Mouse (Mus musculus) mature B cell (primary cell): ENCODE data around the gene Rpl3l.
"Not testable (repeated sequence)": the region's sequence is repeated elsewhere in the genome, so short reads cannot be mapped to it uniquely, and the experiment has no call there.

ENCODE experiments used
- in situ Hi-C: fragments of 300-500 bp; cut with MboI; formaldehyde crosslinking; loops from 2 replicates; pipeline ENCODE4 v1.14.3; 2019

The Rpl3l gene

GRCm38 (mm10) chr17:24719494-24720222 lies 8.0 kb upstream of the Rpl3l start:
- in situ Hi-C loops, result no loop called here

DNA sequence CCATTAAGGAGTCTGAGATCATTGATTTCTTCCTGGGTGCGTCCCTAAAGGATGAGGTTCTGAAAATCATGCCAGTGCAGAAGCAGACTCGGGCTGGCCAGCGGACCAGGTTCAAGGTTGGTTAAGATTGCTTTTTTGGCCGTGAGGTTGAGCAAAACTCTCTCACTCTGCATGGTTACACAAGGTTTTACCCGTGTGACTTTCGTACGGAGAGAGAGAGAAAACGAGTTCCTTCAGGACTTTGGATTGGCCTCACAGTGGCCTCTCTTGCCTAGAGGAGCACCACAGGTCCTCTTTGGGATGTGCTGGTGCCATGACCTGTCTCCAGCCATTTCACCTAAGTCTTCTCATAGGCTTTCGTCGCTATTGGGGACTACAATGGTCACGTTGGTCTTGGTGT lies 7.0 kb upstream of the Rpl3l start:
- in situ Hi-C loops, result not testable (repeated sequence)

GRCm38 (mm10) chr17:24721383-24721955 lies 6.2 kb upstream of the Rpl3l start:
- in situ Hi-C loops, result not testable (repeated sequence)

DNA sequence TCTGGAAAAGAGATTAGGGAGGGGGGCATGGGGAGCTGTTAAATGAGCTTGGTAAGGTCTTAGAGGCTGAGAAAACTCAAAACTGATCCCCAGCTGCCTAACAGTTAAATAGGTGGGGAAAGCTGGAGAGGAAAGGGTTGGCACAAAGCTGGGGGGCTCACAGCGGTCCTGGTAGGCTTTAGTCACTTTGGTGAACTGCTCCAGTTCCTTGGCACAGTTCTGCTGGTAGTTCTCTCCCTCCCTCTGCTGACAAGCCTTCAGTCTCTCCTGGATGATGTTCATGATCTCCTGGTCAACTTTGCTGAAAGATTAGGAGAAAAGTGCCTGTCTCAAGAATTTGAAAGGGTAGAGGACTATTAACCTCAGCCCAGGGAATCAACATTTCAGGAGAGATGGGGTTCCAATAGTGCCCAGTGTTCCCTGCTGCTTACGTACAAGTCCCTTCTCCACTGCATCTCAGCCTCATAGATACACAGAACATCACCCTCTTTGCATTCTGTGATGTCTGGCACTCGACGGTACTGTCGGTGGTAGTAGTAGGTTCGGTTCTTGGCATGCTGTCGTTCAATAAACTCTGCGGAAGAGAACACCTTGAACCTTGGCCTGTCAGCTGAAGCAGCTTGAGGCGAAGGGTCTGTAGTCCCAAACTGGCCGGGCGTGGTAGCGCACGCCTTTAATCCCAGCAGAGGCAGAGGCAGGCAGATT lies 5.2 kb upstream of the Rpl3l start:
- in situ Hi-C loops, result no loop called here

DNA sequence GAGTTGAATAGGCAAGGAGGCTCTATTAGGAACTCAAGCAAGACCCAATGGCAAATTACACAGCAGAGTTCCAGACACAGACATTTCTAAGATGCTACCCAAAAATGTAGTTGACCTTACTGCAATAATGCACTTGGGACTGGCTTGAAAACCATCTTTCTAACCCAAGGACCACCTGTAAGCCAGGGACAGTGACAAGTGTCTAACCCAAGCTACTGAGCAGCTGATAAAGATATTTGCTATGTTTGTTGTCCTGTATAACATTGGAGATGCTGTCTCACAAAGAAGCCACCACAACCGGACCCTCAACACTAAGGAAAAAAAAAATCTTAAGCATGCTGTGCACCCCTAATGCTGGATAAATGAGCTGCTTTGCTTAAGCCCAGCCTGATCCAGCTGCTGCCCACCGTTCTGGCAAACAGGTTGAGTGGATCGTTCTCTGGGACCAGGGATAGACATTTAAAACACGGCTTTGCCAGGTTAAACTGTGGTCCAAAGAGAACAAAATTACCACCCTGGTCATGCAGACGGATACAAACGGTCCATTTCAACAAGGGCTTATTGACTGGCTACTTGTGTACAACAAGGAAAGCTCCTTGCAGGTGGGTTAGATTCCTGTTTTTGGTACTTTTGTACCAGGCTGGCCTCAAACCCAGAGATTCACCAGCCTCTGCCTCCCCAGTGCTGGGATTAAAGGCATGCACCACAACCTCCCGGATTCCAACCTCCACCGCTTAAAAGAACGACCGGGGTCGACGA lies 4.3 kb upstream of the Rpl3l start:
- in situ Hi-C loops, result no loop called here

GRCm38 (mm10) chr17:24723881-24724180 lies 3.8 kb upstream of the Rpl3l start:
- in situ Hi-C loops, result no loop called here

GRCm38 (mm10) chr17:24724184-24724583 lies 3.4 kb upstream of the Rpl3l start, which contains the start of gene Ndufb10:
Gene Ndufb10 (minus strand): TSS chr17:24724478.
- in situ Hi-C loops, result no loop called here

DNA sequence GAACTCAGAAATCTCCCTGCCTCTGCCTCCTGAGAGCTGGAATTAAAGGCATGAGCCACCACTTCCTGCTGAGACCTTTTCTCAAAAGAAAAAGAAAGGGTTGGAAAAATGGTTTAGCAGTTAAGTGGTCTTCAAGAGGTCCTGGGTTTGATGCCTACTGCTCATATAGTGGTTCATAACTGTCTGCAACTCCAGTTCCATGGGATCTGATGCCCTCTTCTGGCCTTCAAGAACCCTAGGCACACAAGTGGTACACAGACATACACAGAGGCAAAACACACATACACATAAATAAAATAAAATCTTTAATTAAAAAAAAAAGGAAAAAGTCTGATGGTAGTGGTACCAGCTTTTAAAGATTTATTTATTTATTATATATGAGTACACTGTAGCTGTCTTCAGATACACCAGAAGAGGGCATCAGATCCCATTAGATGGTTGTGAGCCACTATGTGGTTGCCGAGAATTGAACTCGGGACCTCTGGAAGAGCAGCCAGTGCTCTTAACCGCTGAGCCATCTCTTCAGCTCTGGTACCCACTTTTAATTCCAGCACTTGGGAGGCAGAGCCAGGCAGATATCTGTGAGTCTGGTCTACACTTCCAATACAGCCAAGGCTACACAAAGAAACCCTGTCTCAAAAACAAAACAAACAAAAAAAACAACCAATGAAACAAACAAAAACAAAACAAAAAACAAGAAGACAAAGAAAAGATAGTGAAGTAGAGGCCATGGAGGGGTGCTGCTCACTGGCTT lies 1.8 kb upstream of the Rpl3l start:
- in situ Hi-C loops, result no loop called here

GRCm38 (mm10) chr17:24728184-24728583 lies 564 bp downstream of the Rpl3l start:
- in situ Hi-C loops, result no loop called here

- in situ Hi-C loops, result no loop called here
These were observed 1.4 kb downstream of the Rpl3l start for GRCm38 (mm10) chr17:24729067-24729466.

DNA sequence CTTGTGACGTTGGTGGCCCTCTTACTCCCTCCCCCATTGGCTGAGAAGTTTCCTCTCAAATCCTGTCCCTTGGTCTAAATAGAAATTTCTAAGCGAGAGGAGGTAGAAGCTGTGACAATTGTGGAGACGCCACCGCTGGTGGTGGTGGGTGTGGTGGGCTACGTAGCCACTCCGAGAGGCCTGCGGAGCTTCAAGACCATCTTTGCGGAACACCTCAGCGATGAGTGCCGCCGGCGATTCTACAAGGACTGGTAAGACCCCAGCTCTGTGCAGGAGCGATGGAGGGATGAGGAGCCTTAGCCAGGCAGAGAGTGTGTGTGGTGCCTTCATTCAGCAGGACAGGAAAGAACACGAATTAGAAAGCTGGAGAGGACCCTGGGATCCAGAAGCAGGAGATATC lies 3.2 kb downstream of the Rpl3l start:
- in situ Hi-C loops, result no loop called here

DNA sequence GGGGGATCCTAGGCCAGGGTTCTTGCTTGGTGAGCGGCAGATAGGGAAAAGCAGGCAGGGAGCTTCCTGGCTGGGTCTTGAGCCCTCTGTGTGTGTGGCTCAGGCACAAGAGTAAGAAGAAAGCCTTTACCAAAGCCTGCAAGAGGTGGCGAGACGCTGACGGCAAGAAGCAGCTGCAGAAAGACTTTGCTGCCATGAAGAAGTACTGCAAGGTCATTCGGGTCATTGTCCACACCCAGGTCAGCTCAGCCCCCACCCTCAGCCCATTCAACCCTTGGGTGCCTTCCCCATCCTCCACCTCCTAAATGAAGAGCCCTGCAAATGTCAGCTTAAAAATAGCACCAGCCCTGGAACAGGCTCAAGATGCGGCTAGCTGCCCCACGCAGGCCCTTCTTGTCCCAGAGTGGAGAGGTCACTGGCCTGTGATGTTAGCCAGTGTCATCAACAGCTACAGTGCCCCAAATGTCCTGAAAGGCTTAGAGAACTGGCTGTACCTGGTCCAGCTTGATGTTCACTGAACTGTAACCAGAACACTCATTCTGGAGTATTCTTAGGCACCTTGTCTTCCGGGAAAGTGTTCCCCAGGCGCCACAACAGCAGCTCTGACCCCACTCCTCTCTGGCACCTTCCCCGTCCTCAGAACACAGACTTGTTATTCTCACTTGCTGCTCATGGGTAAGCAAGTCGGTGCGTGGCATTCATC lies 4.8 kb downstream of the Rpl3l start:
- in situ Hi-C loops, result no loop called here

- in situ Hi-C loops, result no loop called here
These were observed 5.9 kb downstream of the Rpl3l start for GRCm38 (mm10) chr17:24733434-24734050.

GRCm38 (mm10) chr17:24734513-24734912 lies 6.9 kb downstream of the Rpl3l start:
- in situ Hi-C loops, result no loop called here

DNA sequence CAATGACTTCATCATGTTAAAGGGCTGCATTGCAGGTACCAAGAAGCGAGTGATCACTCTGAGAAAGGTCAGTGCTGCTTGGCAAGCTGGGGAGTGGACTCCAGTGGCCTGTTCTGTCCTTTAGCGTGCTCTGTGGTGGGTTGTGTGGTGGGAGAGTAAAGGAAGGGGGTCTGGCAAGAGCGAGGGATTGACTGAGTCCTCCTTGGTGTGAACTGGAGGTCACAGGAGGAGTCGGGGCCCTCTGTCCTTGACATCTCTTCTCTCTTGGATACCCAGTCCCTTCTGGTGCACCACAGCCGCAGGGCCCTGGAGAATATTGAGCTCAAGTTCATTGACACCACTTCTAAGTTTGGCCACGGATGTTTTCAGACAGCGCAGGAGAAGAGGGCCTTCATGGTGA lies 7.8 kb downstream of the Rpl3l start:
- in situ Hi-C loops, result no loop called here

GRCm38 (mm10) chr17:24736330-24737051 lies 8.9 kb downstream of the Rpl3l start, which contains the start of gene Msrb1:
Gene Msrb1 (plus strand): TSS chr17:24736642.
- in situ Hi-C loops, result no loop called here

DNA sequence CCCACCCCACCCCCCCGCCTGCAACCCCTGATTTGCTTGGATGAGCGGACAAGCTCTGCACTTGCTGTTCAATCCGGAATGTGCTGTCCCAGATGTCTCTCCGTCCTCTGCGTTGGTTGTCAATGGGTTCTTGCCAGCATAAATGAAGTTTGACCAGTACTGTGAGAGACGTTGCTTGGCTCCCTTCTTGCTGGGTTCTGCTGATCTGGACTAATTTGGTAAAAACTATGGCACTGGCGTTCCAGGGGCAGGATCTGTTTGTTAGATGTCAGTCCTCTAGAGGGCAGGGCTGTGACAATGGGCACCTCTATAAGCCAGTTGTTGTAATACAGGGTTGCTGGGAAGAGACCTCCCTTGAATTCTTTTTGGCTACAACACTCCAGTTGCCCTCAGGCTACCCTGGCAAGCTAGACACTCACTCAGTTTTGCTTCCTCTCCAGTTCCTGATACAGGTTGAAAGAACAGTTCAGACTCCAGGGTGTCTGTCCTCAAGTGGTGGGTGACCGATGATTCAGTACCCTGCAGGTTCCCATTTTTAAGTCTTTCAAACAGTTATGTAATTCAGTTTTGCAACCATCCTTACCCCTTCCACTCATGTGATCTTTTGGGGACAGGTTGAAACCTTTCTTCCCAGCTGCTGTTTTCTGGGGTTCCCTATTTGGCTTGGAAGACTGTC lies 9.7 kb downstream of the Rpl3l start:
- in situ Hi-C loops, result no loop called here

- in situ Hi-C loops, result no loop called here
These were observed 10.6 kb downstream of the Rpl3l start for GRCm38 (mm10) chr17:24738238-24738637.

- in situ Hi-C loops, result no loop called here
These were observed 12.3 kb downstream of the Rpl3l start for GRCm38 (mm10) chr17:24739926-24740325.
